Mouse (Mus musculus): ENCODE measurements around the gene Bpifa2.
"Not testable (repeated sequence)": the region's sequence is repeated elsewhere in the genome, so short reads cannot be mapped to it uniquely, and the experiment has no call there.

Gene Bpifa2

GRCm38 (mm10) chr2:154007965-154008364 lies at the start of gene Bpifa2:
Bpifa2 (plus strand) TSS chr2:154008265.
- no peak for DNase-seq

GRCm38 (mm10) chr2:153962821-153963331 lies 45.2 kb upstream of the Bpifa2 start:
- DNase-seq, result no peak

- DNase-seq, result no peak
Observed at GRCm38 (mm10) chr2:153963334-153963733, 44.7 kb upstream of the Bpifa2 start.

- no peak for DNase-seq
Observed at GRCm38 (mm10) chr2:153970221-153970620, 37.8 kb upstream of the Bpifa2 start.

GRCm38 (mm10) chr2:153974582-153974981 lies 33.5 kb upstream of the Bpifa2 start, which contains the start of gene Bpifa6:
Bpifa6 (plus strand) TSS chr2:153974945.
- no peak for DNase-seq

GRCm38 (mm10) chr2:153995770-153996169 lies 12.3 kb upstream of the Bpifa2 start:
- peak; percentile 37 to 51 for DNase-seq

- no peak for DNase-seq
Observed at GRCm38 (mm10) chr2:154000501-154000900, 7.6 kb upstream of the Bpifa2 start.

- DNase-seq, result no peak
Observed at GRCm38 (mm10) chr2:154001056-154001455, 7.0 kb upstream of the Bpifa2 start.

GRCm38 (mm10) chr2:154004456-154004855 lies 3.6 kb upstream of the Bpifa2 start:
- DNase-seq, result no peak

- DNase-seq, result no peak
Observed at GRCm38 (mm10) chr2:154005094-154005493, 3.0 kb upstream of the Bpifa2 start.

GRCm38 (mm10) chr2:154005734-154006133 lies 2.3 kb upstream of the Bpifa2 start:
- no peak for DNase-seq

GRCm38 (mm10) chr2:154006331-154006730 lies 1.7 kb upstream of the Bpifa2 start:
- peak in 1 of 2 experiments; percentile 2 for DNase-seq

- DNase-seq, result no peak
Observed at GRCm38 (mm10) chr2:154007381-154007780, 684 bp upstream of the Bpifa2 start.

- no peak for DNase-seq
Observed at GRCm38 (mm10) chr2:154017990-154018389, 9.9 kb downstream of the Bpifa2 start.

- not testable (repeated sequence) for DNase-seq
Observed at GRCm38 (mm10) chr2:154024676-154025075, 16.6 kb downstream of the Bpifa2 start.

- DNase-seq, result peak; percentile 16 to 18
Observed at GRCm38 (mm10) chr2:154038932-154039331, 30.9 kb downstream of the Bpifa2 start.

GRCm38 (mm10) chr2:154044743-154045142 lies 36.7 kb downstream of the Bpifa2 start:
- no peak for DNase-seq

- no peak for DNase-seq
Observed at GRCm38 (mm10) chr2:154058690-154059089, 50.6 kb downstream of the Bpifa2 start.

All from thymus, postnatal 36 days (tissue).